Mouse (Mus musculus): ENCODE data around the gene Csad. TPM values are rescaled to one million over a fixed set of nuclear protein-coding genes. Genes with fewer than 3 reads are reported as not detected.

Csad gene
- polyA plus RNA-seq, 1 experiment: not detected

DNA sequence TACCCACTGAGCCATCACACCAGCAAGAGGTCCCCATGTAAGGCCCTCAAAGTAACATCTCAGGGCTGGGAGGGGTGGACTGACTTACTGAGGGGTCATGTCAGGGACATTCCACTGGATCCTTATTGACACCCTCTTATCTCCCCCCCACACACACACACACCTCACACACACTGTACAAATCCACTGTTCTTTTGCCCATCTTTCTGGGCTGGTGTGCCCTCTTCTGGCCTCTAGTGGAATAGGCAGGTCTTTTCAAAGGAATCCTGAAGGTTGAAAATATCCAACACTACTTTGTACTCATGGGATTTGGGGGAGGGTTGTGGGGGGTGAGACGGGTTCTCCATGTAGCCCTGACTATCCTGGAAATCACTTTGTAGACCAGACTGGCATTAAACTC lies 57.6 kb downstream of the Csad start:
- TF ChIP-seq CTCF (IDR thresholded peaks at IDR 0.05; ENCODE audit: insufficient read depth, low read depth, low read length) (no peak), POLR2A (IDR thresholded peaks at IDR 0.05; ENCODE audit: insufficient read depth, low read depth, low read length) (no peak)
- H3K4me1 ChIP-seq (ENCODE audit: control insufficient read depth, insufficient read depth, low read length): peaks cover 20% of the 10 kb centered on the region; the same call in 1 of the 2 replicates
- H3K4me3 ChIP-seq (ENCODE audit: insufficient read depth, low read depth, low read length): no peak overlapping the region
- WGBS: 3% methylated on average over 1 of the region's 1 CpGs
- H3K27ac ChIP-seq (ENCODE audit: insufficient read depth, low read depth, low read length): no peak overlapping the region

GRCm38 (mm10) chr15:102146089-102146488 lies 58.4 kb downstream of the Csad start:
- WGBS: 87% methylated on average over 5 of the region's 5 CpGs
- no peak overlapping the region for H3K4me3 ChIP-seq (ENCODE audit: insufficient read depth, low read depth, low read length)
- peak overlapping the region; percentile 52; the same call in 1 of the 2 replicates for H3K27ac ChIP-seq (ENCODE audit: insufficient read depth, low read depth, low read length)
- H3K4me1 ChIP-seq (ENCODE audit: control insufficient read depth, insufficient read depth, low read length): peaks cover 20% of the 10 kb centered on the region; the same call in 1 of the 2 replicates
- TF ChIP-seq CTCF (IDR thresholded peaks at IDR 0.05; ENCODE audit: insufficient read depth, low read depth, low read length) (no peak), POLR2A (IDR thresholded peaks at IDR 0.05; ENCODE audit: insufficient read depth, low read depth, low read length) (no peak)

DNA sequence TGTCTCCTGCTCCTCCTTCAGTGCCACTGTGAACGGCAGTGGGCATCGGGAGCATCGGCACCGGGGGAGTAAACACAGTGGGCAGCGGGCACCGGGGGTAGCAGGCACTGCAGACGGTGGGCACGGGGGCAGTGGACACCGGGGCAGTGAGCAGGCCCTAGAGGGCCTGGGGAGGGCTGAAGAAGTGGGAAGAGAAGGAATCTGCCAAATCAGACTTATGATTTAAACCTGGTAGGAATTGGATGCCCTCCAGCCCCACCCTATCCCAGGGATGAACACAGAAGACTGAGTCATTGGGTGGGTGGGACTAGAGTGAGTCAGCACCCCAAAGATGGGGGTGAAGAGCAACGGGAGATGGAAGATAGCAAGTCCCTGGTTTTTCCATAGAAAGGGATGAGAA lies 59.2 kb downstream of the Csad start:
- no peak for TF ChIP-seq CTCF (IDR thresholded peaks at IDR 0.05; ENCODE audit: insufficient read depth, low read depth, low read length)
- Histone ChIP-seq H3K27ac (ENCODE audit: insufficient read depth, low read depth, low read length) (peak overlapping the region; percentile 93), H3K4me3 (ENCODE audit: insufficient read depth, low read depth, low read length) (peak overlapping the region; percentile 51), H3K4me1 (ENCODE audit: control insufficient read depth, insufficient read depth, low read length) (peaks cover 20% of the 10 kb centered on the region; the same call in 1 of the 2 replicates)
- WGBS: 61% methylated on average over 10 of the region's 10 CpGs

DNA sequence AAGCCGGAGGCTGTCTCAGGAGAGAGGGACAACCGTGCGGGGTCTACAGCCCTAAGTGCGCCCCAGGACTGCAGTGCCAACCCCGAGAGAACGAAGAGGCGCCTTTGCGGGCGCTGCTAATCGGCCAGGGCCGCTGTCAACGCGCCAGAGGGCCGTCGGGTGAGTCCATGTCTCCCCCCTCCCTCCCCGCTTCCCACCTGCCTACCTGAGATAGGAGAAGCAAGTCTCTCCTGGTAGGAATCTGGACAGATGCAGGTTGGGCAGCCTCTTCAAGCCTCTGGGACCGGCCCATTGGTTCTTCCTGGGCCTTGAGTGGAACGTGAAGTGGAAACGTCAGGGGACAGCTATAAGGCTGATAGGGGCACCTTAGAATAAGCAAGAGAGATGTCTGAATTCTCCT lies 59.8 kb downstream of the Csad start:
- Histone ChIP-seq H3K27ac (ENCODE audit: insufficient read depth, low read depth, low read length) (peak overlapping the region; percentile 93), H3K4me3 (ENCODE audit: insufficient read depth, low read depth, low read length) (peak overlapping the region; percentile 51), H3K4me1 (ENCODE audit: control insufficient read depth, insufficient read depth, low read length) (peaks cover 20% of the 10 kb centered on the region; the same call in 1 of the 2 replicates)
- TF ChIP-seq POLR2A (IDR thresholded peaks at IDR 0.05; ENCODE audit: insufficient read depth, low read depth, low read length) (no peak), CTCF (IDR thresholded peaks at IDR 0.05; ENCODE audit: insufficient read depth, low read depth, low read length) (no peak)
- WGBS: 30% methylated on average over 19 of the region's 19 CpGs

GRCm38 (mm10) chr15:102144274-102144711 lies 60.2 kb downstream of the Csad start, which contains the start of gene Igfbp6:
Gene Igfbp6, plus strand, starts transcription at chr15:102144362.
- H3K27ac ChIP-seq (ENCODE audit: insufficient read depth, low read depth, low read length): peak within 1 kb of the TSS; percentile 93
- WGBS: 17% methylated on average over 22 of the region's 22 CpGs
- H3K4me3 ChIP-seq (ENCODE audit: insufficient read depth, low read depth, low read length): peak within 1 kb of the TSS; percentile 51

DNA sequence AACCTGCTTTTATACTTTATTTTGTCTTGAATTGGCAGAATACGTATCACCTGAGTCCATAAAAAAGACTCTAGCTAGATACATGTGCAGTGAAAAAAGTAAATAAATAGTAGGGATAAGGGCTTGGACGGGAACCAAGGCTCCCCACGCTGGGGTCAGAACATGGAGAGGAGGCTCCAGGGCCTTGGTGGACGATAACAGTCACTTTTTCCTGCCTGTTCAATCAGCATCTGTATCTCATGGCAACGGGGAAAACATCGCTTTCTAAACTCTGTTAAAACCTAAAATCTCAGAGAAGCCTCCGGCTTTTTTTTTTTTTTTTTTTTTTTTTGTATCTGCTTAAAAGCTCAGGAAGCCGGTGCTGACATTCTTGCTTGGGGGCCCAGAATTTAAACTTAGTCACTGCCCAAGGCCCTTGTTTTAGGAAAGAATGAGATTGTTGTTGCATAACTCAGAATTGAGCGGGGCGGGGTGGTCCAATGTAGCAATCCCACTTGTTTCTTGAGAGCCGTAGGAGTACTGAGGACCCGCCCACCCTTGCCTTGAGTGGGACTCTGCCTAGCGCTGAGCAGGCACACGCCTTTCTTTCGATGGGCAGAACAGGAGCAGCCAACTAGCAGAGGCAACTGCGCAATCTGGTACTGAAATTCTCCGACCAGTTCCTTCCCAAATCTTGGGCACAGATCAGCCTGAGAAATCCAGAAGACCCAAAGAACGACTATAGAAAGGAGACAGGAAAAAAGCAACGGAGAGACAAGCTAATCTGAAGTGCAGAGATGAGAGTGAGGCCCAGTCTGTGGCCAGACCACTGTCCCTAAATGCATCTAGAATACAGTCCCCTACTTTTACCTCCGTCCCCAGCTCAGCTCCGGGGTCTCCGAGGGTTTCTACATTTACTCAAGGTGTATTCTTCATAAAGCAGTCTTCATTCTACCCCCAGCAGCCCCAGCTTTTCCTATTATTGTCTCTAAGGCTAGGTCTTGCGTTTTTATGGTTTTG lies 61.3 kb downstream of the Csad start:
- H3K4me3 ChIP-seq (ENCODE audit: insufficient read depth, low read depth, low read length): no peak overlapping the region

More at GRCm38 (mm10) chr15:102144274-102144711, 60.2 kb downstream of the Csad start, which contains the start of gene Igfbp6:
- no peak for TF ChIP-seq CTCF (IDR thresholded peaks at IDR 0.05; ENCODE audit: insufficient read depth, low read depth, low read length)
- no peak for TF ChIP-seq POLR2A (IDR thresholded peaks at IDR 0.05; ENCODE audit: insufficient read depth, low read depth, low read length)
- H3K4me1 ChIP-seq (ENCODE audit: control insufficient read depth, insufficient read depth, low read length): peaks cover 20% of the 10 kb centered on the region; the same call in 1 of the 2 replicates

DNA sequence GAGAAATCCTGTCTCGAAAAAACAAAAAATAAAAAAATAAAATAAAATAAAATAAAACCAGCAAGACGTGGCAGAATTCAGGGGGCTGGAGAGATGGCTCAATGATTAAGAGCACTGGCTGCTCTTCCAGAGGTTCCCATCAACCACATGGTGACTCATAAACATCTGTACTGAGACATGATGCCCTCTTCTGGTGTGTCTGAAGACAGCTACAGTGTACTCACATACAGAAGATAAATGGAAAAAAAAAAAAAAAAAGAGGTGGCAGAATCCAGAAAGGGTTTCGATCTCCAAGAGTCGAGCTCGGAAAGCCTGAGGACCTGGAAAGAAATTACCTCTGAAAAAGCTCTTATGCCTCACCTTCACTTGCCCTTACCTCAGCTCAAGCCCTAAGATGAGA lies 63.4 kb downstream of the Csad start:
- Histone ChIP-seq H3K4me3 (ENCODE audit: insufficient read depth, low read depth, low read length) (no peak overlapping the region), H3K4me1 (ENCODE audit: control insufficient read depth, insufficient read depth, low read length) (peaks cover 24% of the 10 kb centered on the region), H3K27ac (ENCODE audit: insufficient read depth, low read depth, low read length) (no peak overlapping the region)
- 89% methylated on average over 5 of the region's 5 CpGs for WGBS
- TF ChIP-seq POLR2A (IDR thresholded peaks at IDR 0.05; ENCODE audit: insufficient read depth, low read depth, low read length): no peak
- TF ChIP-seq CTCF (IDR thresholded peaks at IDR 0.05; ENCODE audit: insufficient read depth, low read depth, low read length): no peak

More for the DNA sequence above, 61.3 kb downstream of the Csad start:
- no peak for TF ChIP-seq CTCF (IDR thresholded peaks at IDR 0.05; ENCODE audit: insufficient read depth, low read depth, low read length)
- TF ChIP-seq POLR2A (IDR thresholded peaks at IDR 0.05; ENCODE audit: insufficient read depth, low read depth, low read length): no peak
- H3K4me1 ChIP-seq (ENCODE audit: control insufficient read depth, insufficient read depth, low read length): peaks cover 20% of the 10 kb centered on the region; the same call in 1 of the 2 replicates
- no peak overlapping the region for H3K27ac ChIP-seq (ENCODE audit: insufficient read depth, low read depth, low read length)
- 49% methylated on average over 23 of the region's 23 CpGs for WGBS

GRCm38 (mm10) chr15:102136129-102136758 lies 68.3 kb downstream of the Csad start, which contains the start of gene Spryd3:
Gene Spryd3, minus strand, starts transcription at chr15:102136234.
- TF ChIP-seq POLR2A (IDR thresholded peaks at IDR 0.05; ENCODE audit: insufficient read depth, low read depth, low read length) (peak; percentile 77), CTCF (IDR thresholded peaks at IDR 0.05; ENCODE audit: insufficient read depth, low read depth, low read length) (no peak)
- WGBS: under 1% methylated on average over 50 of the region's 50 CpGs
- peak within 1 kb of the TSS; percentile 82 for H3K4me3 ChIP-seq (ENCODE audit: insufficient read depth, low read depth, low read length)
- H3K4me1 ChIP-seq (ENCODE audit: control insufficient read depth, insufficient read depth, low read length): peaks cover 7% of the 10 kb centered on the region; the same call in 1 of the 2 replicates
- peak within 1 kb of the TSS; percentile 43 for H3K27ac ChIP-seq (ENCODE audit: insufficient read depth, low read depth, low read length)

All from olfactory bulb, adult 2 months (tissue).